Mouse (Mus musculus): ENCODE results near the gene Adamtsl3. TPM values are rescaled to one million over a fixed set of nuclear protein-coding genes. Genes with fewer than 3 reads are reported as not detected.

Gene Adamtsl3
- polyA plus RNA-seq, 1 experiment = 0.20 TPM

DNA sequence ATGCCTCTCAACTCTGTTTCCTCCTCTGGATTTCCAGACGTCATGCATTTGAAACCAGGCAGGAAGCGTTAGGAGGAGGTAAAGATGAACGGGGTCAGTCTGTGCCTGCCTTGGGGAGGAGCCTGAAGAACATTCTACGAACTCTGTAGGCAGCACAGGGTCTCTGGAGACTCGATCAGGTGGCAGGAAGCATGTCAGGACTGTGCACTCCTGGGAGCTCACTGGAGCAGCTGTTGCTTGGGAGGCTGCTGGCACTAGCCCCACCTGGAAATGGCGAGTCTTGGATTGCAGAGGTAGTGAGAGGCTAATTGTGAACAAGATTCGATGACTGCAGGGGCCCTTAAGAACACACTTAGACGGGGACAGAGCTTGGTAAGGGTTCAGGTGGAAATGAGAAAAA lies 6.0 kb downstream of the Adamtsl3 start:
- no peak overlapping the region for H3K4me3 ChIP-seq (replicated peaks; ENCODE audit: control insufficient read depth, low read depth, low read length)
- H3K27ac ChIP-seq (ENCODE audit: control insufficient read depth, insufficient read depth, low read depth, low read length, poor library complexity) = no peak overlapping the region
- WGBS = 15% methylated on average over 8 of the region's 8 CpGs
- H3K4me1 ChIP-seq (ENCODE audit: control insufficient read depth, insufficient read depth, low read length) = no peaks in the 10 kb centered on the region
- no peak for TF ChIP-seq CTCF (IDR thresholded peaks at IDR 0.05; ENCODE audit: control insufficient read depth, insufficient read depth, low read length)
- no peak for TF ChIP-seq POLR2A (IDR thresholded peaks at IDR 0.05; ENCODE audit: borderline replicate concordance, control insufficient read depth, low read depth, low read length)

DNA sequence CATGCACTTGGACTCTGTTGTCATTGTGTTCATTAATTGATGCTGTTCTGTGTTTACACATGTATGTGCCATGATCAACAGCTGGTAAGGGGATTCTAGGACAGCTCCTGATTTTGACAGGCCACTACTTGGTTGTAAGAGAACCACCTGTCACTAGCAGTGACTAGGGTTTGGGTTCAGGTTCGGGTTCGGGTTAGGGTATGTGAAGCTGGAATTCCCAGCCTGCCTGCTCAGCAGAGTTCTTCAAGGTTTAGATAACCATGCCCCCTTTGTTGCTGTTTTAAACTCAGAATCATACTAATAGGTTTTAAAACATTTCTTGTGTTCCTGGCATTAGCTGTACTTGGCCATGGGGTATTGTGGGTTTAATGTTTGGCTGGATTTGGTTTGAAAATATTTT lies 11.2 kb downstream of the Adamtsl3 start:
- TF ChIP-seq CTCF (IDR thresholded peaks at IDR 0.05; ENCODE audit: control insufficient read depth, insufficient read depth, low read length) (no peak), POLR2A (IDR thresholded peaks at IDR 0.05; ENCODE audit: borderline replicate concordance, control insufficient read depth, low read depth, low read length) (no peak)
- whole genome bisulfite sequencing = 88% methylated on average over 2 of the region's 2 CpGs
- Histone ChIP-seq H3K27ac (ENCODE audit: control insufficient read depth, insufficient read depth, low read depth, low read length, poor library complexity) (no peak overlapping the region), H3K4me3 (replicated peaks; ENCODE audit: control insufficient read depth, low read depth, low read length) (no peak overlapping the region), H3K4me1 (ENCODE audit: control insufficient read depth, insufficient read depth, low read length) (no peaks in the 10 kb centered on the region)

DNA sequence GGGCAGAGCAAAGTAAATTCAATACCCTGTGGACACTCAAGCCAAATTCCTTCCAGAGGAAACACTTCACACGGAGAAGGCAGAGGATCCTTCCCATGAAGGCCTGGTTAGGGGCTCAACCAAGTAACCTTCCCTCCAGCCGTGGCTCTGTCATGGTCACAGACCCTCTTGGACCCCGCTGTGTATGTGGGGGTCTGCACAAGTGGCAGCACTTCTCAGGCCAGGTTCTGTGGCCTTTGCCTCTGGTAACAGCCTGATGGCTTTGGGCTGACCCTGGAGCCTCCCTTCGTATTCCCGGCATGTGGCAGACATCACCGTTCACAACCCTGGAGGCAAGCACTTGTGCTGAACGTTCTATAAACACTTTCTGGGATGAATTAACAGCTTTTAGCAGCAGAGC lies 14.3 kb downstream of the Adamtsl3 start:
- no peak overlapping the region for H3K4me3 ChIP-seq (replicated peaks; ENCODE audit: control insufficient read depth, low read depth, low read length)
- 84% methylated on average over 7 of the region's 7 CpGs for WGBS
- H3K27ac ChIP-seq (ENCODE audit: control insufficient read depth, insufficient read depth, low read depth, low read length, poor library complexity) = no peak overlapping the region
- TF ChIP-seq POLR2A (IDR thresholded peaks at IDR 0.05; ENCODE audit: borderline replicate concordance, control insufficient read depth, low read depth, low read length) (no peak), CTCF (IDR thresholded peaks at IDR 0.05; ENCODE audit: control insufficient read depth, insufficient read depth, low read length) (no peak)
- no peaks in the 10 kb centered on the region for H3K4me1 ChIP-seq (ENCODE audit: control insufficient read depth, insufficient read depth, low read length)

DNA sequence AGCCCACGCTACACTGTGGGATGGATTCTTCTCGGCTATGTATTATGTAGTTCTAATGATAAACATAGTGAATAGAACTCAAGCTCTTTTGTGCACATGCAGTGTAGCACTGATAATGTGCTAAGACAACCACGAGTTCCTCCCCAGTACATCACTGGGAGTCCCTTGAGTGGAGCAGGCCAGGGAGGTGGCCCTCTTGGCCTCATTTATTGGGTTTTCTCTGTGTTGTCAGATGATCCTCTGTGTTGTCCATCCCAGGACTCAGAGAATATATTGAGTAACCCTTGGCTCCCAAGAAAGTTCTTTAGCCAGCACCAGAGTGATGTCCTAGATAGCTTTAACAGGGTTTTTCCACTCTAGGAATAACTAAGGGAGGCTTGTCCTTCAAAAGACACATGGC lies 14.9 kb downstream of the Adamtsl3 start:
- TF ChIP-seq CTCF (IDR thresholded peaks at IDR 0.05; ENCODE audit: control insufficient read depth, insufficient read depth, low read length) (no peak), POLR2A (IDR thresholded peaks at IDR 0.05; ENCODE audit: borderline replicate concordance, control insufficient read depth, low read depth, low read length) (no peak)
- WGBS = 80% methylated on average over 3 of the region's 3 CpGs
- Histone ChIP-seq H3K27ac (ENCODE audit: control insufficient read depth, insufficient read depth, low read depth, low read length, poor library complexity) (no peak overlapping the region), H3K4me1 (ENCODE audit: control insufficient read depth, insufficient read depth, low read length) (no peaks in the 10 kb centered on the region), H3K4me3 (replicated peaks; ENCODE audit: control insufficient read depth, low read depth, low read length) (no peak overlapping the region)

DNA sequence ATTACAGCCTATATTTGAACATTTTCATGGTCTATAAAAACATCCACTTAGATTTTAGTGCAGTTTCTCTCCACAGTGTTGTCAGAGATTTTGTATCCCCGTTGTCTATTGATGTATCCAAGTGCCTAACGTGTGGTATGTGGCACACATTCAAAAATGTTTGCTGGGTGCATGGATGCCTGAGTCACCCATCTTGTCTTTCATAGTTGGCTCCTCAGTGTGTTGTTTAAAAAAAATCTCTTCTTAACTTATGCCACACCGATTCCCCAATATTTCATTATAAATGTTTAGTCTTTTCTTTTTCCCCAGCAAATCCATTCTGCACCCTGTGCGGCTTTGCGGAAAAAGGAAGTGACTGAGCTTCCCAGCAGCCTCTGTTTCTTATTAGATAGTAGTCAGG lies 23.7 kb downstream of the Adamtsl3 start:
- Histone ChIP-seq H3K4me1 (ENCODE audit: control insufficient read depth, insufficient read depth, low read length) (no peaks in the 10 kb centered on the region), H3K27ac (ENCODE audit: control insufficient read depth, insufficient read depth, low read depth, low read length, poor library complexity) (no peak overlapping the region), H3K4me3 (replicated peaks; ENCODE audit: control insufficient read depth, low read depth, low read length) (no peak overlapping the region)
- TF ChIP-seq CTCF (IDR thresholded peaks at IDR 0.05; ENCODE audit: control insufficient read depth, insufficient read depth, low read length) (no peak), POLR2A (IDR thresholded peaks at IDR 0.05; ENCODE audit: borderline replicate concordance, control insufficient read depth, low read depth, low read length) (no peak)
- WGBS = 76% methylated on average over 5 of the region's 5 CpGs

DNA sequence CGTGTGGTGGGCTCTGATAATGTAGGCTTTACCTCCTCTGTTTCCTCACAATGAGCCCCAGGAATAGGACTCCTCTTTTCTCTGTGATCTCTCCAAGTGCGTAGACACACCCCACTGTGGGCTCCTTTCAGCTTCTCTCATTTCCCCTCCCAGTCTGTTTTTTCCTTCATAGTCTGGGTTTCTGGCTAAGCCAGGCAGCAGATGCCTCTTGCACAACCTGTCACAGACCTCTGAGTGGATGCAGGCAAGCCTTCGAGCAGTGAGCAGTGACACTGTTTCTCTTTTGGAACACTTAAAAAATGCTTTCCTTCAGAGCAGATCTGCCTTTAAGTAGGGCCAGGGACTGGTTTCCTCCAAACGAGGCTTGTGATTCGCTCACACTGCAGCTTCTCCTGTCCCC lies 24.2 kb downstream of the Adamtsl3 start:
- TF ChIP-seq POLR2A (IDR thresholded peaks at IDR 0.05; ENCODE audit: borderline replicate concordance, control insufficient read depth, low read depth, low read length) (no peak), CTCF (IDR thresholded peaks at IDR 0.05; ENCODE audit: control insufficient read depth, insufficient read depth, low read length) (no peak)
- H3K27ac ChIP-seq (ENCODE audit: control insufficient read depth, insufficient read depth, low read depth, low read length, poor library complexity) = no peak overlapping the region
- H3K4me1 ChIP-seq (ENCODE audit: control insufficient read depth, insufficient read depth, low read length) = no peaks in the 10 kb centered on the region
- no peak overlapping the region for H3K4me3 ChIP-seq (replicated peaks; ENCODE audit: control insufficient read depth, low read depth, low read length)
- 41% methylated on average over 5 of the region's 5 CpGs for whole genome bisulfite sequencing

DNA sequence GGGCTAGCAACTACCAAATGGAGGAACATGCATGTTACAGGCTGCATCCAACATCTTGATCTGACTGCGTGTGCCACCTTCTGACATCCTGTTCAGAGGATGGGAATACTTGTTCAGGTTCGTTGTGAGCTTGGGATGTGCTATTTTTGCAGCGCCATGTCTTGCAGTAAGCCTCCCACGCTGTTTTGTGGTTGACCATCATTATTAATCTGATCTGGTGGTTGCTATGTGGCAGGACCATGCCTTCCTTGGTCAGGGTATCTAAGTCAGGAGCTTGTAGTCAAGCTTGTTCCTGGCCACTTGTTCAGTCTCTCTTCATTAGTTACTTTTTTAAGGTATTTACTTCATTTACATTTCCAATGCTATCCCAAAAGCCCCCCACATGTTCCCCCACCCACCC lies 24.7 kb downstream of the Adamtsl3 start:
- WGBS = 33% methylated on average over 4 of the region's 4 CpGs
- no peak overlapping the region for H3K4me3 ChIP-seq (replicated peaks; ENCODE audit: control insufficient read depth, low read depth, low read length)
- no peaks in the 10 kb centered on the region for H3K4me1 ChIP-seq (ENCODE audit: control insufficient read depth, insufficient read depth, low read length)
- TF ChIP-seq POLR2A (IDR thresholded peaks at IDR 0.05; ENCODE audit: borderline replicate concordance, control insufficient read depth, low read depth, low read length) (no peak), CTCF (IDR thresholded peaks at IDR 0.05; ENCODE audit: control insufficient read depth, insufficient read depth, low read length) (no peak)
- no peak overlapping the region for H3K27ac ChIP-seq (ENCODE audit: control insufficient read depth, insufficient read depth, low read depth, low read length, poor library complexity)

DNA sequence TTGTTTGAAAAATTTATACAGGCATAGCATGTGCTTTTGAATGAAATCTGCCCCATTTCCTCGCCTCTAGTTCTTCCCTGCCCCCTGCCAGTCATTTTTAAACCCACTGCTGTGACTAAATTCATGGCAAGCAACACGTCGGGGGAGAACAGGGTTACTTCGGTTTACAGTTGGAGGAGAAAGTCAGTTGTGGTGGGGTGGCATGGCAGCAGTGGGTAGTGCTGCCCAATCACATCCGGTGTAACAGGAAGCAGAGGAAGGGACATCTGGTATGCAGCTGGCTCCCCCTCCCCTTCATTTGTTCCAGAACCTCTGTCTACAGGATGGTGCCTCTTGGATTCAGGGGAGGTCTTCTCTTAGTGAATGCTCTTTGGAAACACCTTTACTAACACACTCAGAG lies 25.6 kb downstream of the Adamtsl3 start:
- no peak overlapping the region for H3K27ac ChIP-seq (ENCODE audit: control insufficient read depth, insufficient read depth, low read depth, low read length, poor library complexity)
- H3K4me1 ChIP-seq (ENCODE audit: control insufficient read depth, insufficient read depth, low read length) = no peaks in the 10 kb centered on the region
- 10% methylated on average over 5 of the region's 5 CpGs for WGBS
- no peak for TF ChIP-seq POLR2A (IDR thresholded peaks at IDR 0.05; ENCODE audit: borderline replicate concordance, control insufficient read depth, low read depth, low read length)
- TF ChIP-seq CTCF (IDR thresholded peaks at IDR 0.05; ENCODE audit: control insufficient read depth, insufficient read depth, low read length) = no peak
- no peak overlapping the region for H3K4me3 ChIP-seq (replicated peaks; ENCODE audit: control insufficient read depth, low read depth, low read length)

DNA sequence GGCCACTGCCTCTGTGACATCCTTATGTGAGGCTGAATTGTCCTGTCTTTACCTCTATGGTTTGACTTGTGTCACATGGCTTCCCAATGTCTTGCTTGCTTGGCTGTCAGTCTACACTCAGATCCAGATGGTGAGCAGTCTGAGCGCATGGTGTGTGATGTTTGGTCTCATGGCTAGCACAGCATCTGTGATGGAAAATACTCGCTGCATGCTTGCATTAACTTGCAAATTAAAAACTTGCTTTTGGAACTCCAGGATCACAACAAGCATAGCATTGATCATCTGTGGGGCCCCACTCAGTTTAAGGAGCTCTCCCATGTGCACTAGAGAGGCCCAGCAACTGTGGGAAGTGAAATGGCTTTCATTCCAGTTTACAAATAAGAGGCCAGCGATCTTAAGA lies 29.1 kb downstream of the Adamtsl3 start:
- Histone ChIP-seq H3K27ac (ENCODE audit: control insufficient read depth, insufficient read depth, low read depth, low read length, poor library complexity) (no peak overlapping the region), H3K4me1 (ENCODE audit: control insufficient read depth, insufficient read depth, low read length) (no peaks in the 10 kb centered on the region; the same call in 1 of the 2 replicates), H3K4me3 (replicated peaks; ENCODE audit: control insufficient read depth, low read depth, low read length) (no peak overlapping the region)
- TF ChIP-seq CTCF (IDR thresholded peaks at IDR 0.05; ENCODE audit: control insufficient read depth, insufficient read depth, low read length) = no peak
- TF ChIP-seq POLR2A (IDR thresholded peaks at IDR 0.05; ENCODE audit: borderline replicate concordance, control insufficient read depth, low read depth, low read length) = no peak
- 80% methylated on average over 3 of the region's 3 CpGs for WGBS

Data from bone marrow, adult 2 months (tissue).